Mouse (Mus musculus): ENCODE results near the gene Ccs.

DNA sequence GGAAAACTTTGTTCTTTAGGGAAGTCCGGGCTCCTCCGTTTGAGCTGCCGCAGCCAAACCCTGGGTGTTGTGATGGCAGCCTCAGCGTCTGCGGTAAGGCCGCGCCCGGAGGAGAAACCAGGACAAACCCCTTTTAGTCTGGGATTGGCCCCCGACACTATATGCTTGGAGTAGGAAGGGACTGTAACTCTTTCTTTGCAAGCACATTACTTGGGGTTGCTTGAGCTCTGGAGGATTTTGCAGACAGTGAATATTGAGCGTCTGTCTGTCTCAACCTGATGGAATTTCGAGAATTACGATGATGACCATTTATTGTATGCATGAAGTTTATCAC, 27.3 kb downstream of the Ccs start:
- TF ChIP-seq CTCF (IDR thresholded peaks at IDR 0.05; ENCODE audit: extremely low read depth, insufficient read depth, low read length) (no peak), POLR2A (IDR thresholded peaks at IDR 0.05; ENCODE audit: extremely low read depth, insufficient read depth, low read length) (no peak)

Measured in cortical plate, adult 2 months (tissue).